Mouse (Mus musculus) forebrain, embryonic 12.5 days (tissue): ENCODE measurements around the gene Alb. TPM values are rescaled to one million over a fixed set of nuclear protein-coding genes. Genes with fewer than 3 reads are reported as not detected.

ENCODE experiments used
- ATAC-seq: fragments of 200-750 bp; cut with Nextera tagmentation; 2 replicates; pipeline ENCODE4 v1.8.0; 2017; ENCODE audit warnings: moderate TSS enrichment; ENCODE audit not compliant: low FRiP score
- H3K27ac ChIP-seq: fragments of 300-500 bp; sonication (generic); 2 replicates; pipeline ENCODE4 v1.5.1; 2016; ENCODE audit warnings: mild to moderate bottlenecking
- H3K27me3 ChIP-seq: fragments of 300-500 bp; sonication (generic); 2 replicates; pipeline ENCODE4 v1.6.1; 2016; ENCODE audit warnings: mild to moderate bottlenecking
- H3K36me3 ChIP-seq: fragments of 300-500 bp; sonication (generic); replicated peaks from 2 replicates; pipeline ENCODE4 v1.6.1; 2016; ENCODE audit warnings: mild to moderate bottlenecking
- H3K4me1 ChIP-seq: fragments of 300-500 bp; sonication (generic); 2 replicates; pipeline ENCODE4 v1.6.1; 2016
- H3K4me2 ChIP-seq: fragments of 300-500 bp; sonication (generic); 2 replicates; pipeline ENCODE4 v1.6.1; 2016; ENCODE audit warnings: mild to moderate bottlenecking, moderate library complexity
- H3K4me3 ChIP-seq: fragments of 300-500 bp; sonication (generic); replicated peaks from 2 replicates; pipeline ENCODE4 v1.5.1; 2016; ENCODE audit warnings: mild to moderate bottlenecking
- H3K9ac ChIP-seq: fragments of 300-500 bp; sonication (generic); 2 replicates; pipeline ENCODE4 v1.6.1; 2016; ENCODE audit warnings: mild to moderate bottlenecking
- H3K9me3 ChIP-seq: fragments of 300-500 bp; sonication (generic); 2 replicates; pipeline ENCODE4 v1.6.1; 2016
- WGBS: fragments of 180-500 bp; shearing (Covaris S2); methylation state at CpG from one replicate; pipeline ENCODE4 v1.1.7; 2016; 5-methylcytosine and 5-hydroxymethylcytosine counted together
- polyA plus RNA-seq: library from polyadenylated mRNA; unstranded; fragments of >200 nt; fragmentation: Nextera tagmentation; extraction: Ambion mirVana; gene quantifications from 2 replicates; pipeline ENCODE4 v1.2.1, GENCODE M21; 2016

Alb gene
- polyA plus RNA-seq = not detected in 2 replicates

DNA sequence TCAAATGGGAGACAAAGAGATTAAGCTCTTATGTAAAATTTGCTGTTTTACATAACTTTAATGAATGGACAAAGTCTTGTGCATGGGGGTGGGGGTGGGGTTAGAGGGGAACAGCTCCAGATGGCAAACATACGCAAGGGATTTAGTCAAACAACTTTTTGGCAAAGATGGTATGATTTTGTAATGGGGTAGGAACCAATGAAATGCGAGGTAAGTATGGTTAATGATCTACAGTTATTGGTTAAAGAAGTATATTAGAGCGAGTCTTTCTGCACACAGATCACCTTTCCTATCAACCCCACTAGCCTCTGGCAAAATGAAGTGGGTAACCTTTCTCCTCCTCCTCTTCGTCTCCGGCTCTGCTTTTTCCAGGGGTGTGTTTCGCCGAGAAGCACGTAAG lies at the start of gene Alb:
Gene Alb (plus strand): TSS at position 279 of the 400 bp plus-strand sequence.
- no peak within 1 kb of the TSS for H3K4me2 ChIP-seq
- no peaks in the 10 kb centered on the region for H3K27me3 ChIP-seq
- H3K9me3 ChIP-seq = no peaks in the 10 kb centered on the region
- H3K36me3 ChIP-seq = no peaks in the 10 kb centered on the region
- 88% methylated on average over 8 of the region's 8 CpGs for WGBS
- no peak within 1 kb of the TSS for H3K27ac ChIP-seq
- no peak within 1 kb of the TSS for H3K4me3 ChIP-seq
- H3K9ac ChIP-seq = no peak within 1 kb of the TSS
- no peak for ATAC-seq
- no peaks in the 10 kb centered on the region for H3K4me1 ChIP-seq

DNA sequence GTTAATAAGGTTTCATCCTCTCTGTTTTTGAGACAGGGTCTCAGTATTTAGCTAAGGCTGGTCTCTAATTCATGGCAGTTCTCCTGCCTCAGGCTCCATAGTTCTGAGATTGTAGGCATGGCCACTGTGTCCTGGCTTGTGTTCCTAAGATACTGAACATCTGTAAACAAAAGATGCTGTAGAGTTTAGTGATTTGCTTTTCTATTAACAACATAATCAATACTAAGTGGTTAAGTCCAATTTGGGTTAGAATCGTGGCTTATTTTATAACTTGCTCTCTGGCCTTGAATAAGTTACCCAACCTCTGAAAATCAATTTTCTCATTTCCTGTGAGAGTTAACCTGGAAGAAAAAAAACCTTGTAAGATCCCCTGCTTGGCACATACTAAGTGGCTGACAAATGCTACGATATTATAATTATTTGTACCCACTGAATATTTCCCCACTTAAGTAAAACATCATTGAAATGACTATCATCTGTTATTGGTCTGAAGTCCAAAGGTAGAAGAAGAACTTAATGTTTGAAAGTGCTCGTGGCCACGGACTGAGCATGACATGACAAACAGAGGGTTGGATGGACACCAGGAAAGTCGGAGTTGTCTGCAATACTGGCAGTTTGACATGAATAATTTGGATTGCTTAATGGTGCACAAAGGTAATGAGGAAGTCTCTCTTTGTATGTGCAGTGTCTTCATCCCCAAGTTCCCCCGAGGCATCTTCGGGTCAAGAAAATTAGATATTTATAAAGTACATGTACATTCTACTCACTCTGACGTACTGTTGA lies 46.4 kb upstream of the Alb start:
- Histone ChIP-seq H3K27ac (no peak overlapping the region), H3K4me2 (no peak overlapping the region), H3K9me3 (no peaks in the 10 kb centered on the region), H3K27me3 (no peaks in the 10 kb centered on the region), H3K4me1 (0 out of 2 replicates have a peak, but pooled peaks cover 4% of the 10 kb centered on the region), H3K36me3 (no peaks in the 10 kb centered on the region), H3K9ac (no peak overlapping the region), H3K4me3 (no peak overlapping the region)
- ATAC-seq = no peak
- 81% methylated on average over 8 of the region's 8 CpGs for WGBS

DNA sequence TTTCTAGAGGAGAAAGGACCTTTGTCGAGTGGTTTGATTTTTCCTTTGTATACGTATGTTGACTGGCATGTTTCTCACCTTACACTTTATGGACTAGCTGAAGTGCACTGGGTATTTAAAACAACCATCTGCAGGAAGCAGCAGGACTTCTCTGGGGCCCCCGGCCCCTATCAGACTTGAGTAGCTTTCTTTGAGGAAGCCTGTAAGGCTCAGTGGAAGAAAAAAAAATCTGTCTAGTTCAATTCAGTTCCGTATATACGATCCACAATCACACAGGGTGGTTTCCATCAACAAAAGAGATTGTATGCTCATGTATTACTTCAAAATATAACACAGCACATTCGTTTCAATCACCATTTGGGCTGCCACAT lies 45.8 kb upstream of the Alb start:
- Histone ChIP-seq H3K4me1 (0 out of 2 replicates have a peak, but pooled peaks cover 4% of the 10 kb centered on the region), H3K27ac (no peak overlapping the region), H3K4me2 (no peak overlapping the region), H3K36me3 (no peaks in the 10 kb centered on the region), H3K9me3 (no peaks in the 10 kb centered on the region), H3K4me3 (no peak overlapping the region), H3K27me3 (no peaks in the 10 kb centered on the region), H3K9ac (no peak overlapping the region)
- no peak for ATAC-seq
- WGBS = 56% methylated on average over 6 of the region's 6 CpGs

DNA sequence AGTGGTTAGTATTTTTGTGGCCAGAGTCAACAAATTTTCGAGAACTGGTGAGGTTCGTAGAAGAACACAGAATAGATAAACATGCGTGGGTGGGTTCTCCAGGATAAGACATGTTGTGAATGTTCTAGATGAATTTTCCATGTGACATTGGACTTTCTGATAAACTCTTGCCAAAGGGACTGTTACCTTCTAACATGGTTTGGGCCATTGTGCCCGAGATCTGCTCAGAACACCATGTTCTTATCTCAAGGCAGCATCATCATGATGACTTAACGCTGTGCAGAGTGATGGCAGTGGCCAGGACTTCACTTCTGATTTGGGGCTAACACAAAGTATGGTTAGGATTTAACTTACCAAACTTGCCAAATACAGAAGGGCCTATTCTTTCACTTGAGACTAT lies 36.1 kb upstream of the Alb start:
- no peaks in the 10 kb centered on the region for H3K27me3 ChIP-seq
- H3K9ac ChIP-seq = no peak overlapping the region
- 86% methylated on average over 5 of the region's 5 CpGs for WGBS
- H3K36me3 ChIP-seq = no peaks in the 10 kb centered on the region
- no peaks in the 10 kb centered on the region for H3K9me3 ChIP-seq
- H3K4me1 ChIP-seq = no peaks in the 10 kb centered on the region
- no peak overlapping the region for H3K4me2 ChIP-seq
- no peak overlapping the region for H3K27ac ChIP-seq
- ATAC-seq = no peak
- no peak overlapping the region for H3K4me3 ChIP-seq

DNA sequence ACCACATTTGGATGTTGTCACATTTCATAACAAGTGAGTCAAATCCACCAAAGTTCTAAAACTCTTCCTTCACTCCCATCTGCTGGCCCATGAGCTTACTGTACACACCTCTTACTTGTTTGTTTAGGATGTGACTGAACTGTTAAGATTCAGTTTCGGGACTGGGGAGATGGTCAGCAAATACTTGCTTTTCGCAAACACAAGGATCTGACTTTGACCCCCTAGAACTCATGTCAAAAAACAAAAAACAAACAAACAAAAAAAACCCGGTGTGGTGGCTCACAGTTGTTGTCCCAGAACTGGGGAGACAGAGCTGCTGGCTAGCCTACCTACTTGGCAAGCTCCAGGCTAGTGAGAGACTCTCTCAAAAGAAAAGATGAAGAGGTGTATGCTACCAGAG lies 35.5 kb upstream of the Alb start:
- Histone ChIP-seq H3K36me3 (no peaks in the 10 kb centered on the region), H3K9me3 (no peaks in the 10 kb centered on the region), H3K27ac (no peak overlapping the region), H3K4me2 (no peak overlapping the region), H3K4me1 (no peaks in the 10 kb centered on the region), H3K9ac (no peak overlapping the region), H3K27me3 (no peaks in the 10 kb centered on the region), H3K4me3 (no peak overlapping the region)
- ATAC-seq = no peak
- WGBS = 89% methylated on average over 3 of the region's 3 CpGs

DNA sequence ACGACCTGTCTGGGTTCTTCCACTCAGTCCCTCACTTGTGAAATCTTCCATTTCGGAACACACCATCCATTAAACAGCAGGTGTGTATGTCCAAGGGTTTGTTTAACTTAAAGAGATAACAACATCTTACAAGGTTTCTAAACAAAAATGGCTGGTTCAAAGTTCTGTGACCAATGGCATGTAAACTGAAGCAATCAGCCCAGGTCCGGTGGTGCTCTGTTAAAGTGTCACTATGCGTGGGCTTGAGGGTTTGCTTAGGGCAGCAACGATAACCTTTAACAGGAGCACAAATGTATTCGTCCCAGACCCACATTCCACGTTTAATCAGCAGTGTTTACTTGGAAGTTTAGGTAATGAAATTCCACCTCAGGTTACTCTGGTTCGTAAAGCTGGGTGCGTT lies 29.6 kb upstream of the Alb start:
- no peak overlapping the region for H3K4me2 ChIP-seq
- H3K36me3 ChIP-seq = no peaks in the 10 kb centered on the region
- H3K4me3 ChIP-seq = no peak overlapping the region
- no peak for ATAC-seq
- H3K4me1 ChIP-seq = no peaks in the 10 kb centered on the region
- H3K27ac ChIP-seq = no peak overlapping the region
- no peak overlapping the region for H3K9ac ChIP-seq
- 91% methylated on average over 9 of the region's 9 CpGs for WGBS
- no peaks in the 10 kb centered on the region for H3K27me3 ChIP-seq
- no peaks in the 10 kb centered on the region for H3K9me3 ChIP-seq

DNA sequence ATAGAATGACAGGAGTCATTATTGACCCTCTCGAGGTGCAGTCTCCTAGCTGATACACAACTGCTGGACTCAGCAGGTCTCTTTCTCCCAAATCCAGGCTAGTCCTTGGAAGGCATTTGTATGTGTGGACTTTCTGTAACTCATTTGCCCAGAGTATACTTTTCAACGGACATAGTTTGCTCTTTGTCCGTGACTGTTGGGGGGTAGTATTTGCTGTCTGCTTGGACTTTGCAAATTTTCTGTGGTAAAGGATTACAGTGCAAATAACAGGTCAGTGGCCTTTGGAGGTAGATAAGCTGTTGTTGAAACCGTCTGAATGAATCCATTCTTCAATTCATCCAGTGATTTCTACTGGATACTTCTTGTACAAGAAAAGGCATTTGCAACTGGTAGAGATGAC lies 21.5 kb upstream of the Alb start:
- H3K36me3 ChIP-seq = no peaks in the 10 kb centered on the region
- H3K4me3 ChIP-seq = no peak overlapping the region
- ATAC-seq = no peak
- H3K27ac ChIP-seq = no peak overlapping the region
- no peaks in the 10 kb centered on the region for H3K4me1 ChIP-seq
- no peak overlapping the region for H3K9ac ChIP-seq
- H3K4me2 ChIP-seq = no peak overlapping the region
- H3K27me3 ChIP-seq = no peaks in the 10 kb centered on the region
- WGBS = 83% methylated on average over 4 of the region's 4 CpGs
- H3K9me3 ChIP-seq = no peaks in the 10 kb centered on the region

DNA sequence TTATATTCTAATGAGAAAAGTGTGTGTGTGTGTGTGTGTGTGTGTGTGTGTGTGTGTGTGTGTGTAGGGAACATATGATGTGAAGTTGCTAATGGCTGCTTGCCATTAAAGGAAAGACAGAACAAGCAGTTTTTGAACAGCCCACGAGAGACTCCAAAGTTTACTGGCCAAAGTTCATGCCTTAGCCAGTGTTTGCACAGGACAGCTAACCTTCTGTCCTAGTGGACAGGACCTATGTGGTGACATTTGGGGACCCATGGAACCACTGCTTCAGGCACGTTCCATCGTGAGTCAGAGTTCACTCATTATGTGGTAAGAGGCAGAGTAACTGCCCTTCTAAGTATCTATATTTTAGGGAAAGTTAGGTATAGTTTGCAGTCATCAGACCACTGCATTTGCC lies 13.1 kb upstream of the Alb start:
- no peaks in the 10 kb centered on the region for H3K4me1 ChIP-seq
- 92% methylated on average over 3 of the region's 3 CpGs for WGBS
- no peak overlapping the region for H3K4me2 ChIP-seq
- no peaks in the 10 kb centered on the region for H3K36me3 ChIP-seq
- no peaks in the 10 kb centered on the region for H3K27me3 ChIP-seq
- no peaks in the 10 kb centered on the region for H3K9me3 ChIP-seq
- H3K9ac ChIP-seq = no peak overlapping the region
- no peak overlapping the region for H3K4me3 ChIP-seq
- H3K27ac ChIP-seq = no peak overlapping the region
- no peak for ATAC-seq

DNA sequence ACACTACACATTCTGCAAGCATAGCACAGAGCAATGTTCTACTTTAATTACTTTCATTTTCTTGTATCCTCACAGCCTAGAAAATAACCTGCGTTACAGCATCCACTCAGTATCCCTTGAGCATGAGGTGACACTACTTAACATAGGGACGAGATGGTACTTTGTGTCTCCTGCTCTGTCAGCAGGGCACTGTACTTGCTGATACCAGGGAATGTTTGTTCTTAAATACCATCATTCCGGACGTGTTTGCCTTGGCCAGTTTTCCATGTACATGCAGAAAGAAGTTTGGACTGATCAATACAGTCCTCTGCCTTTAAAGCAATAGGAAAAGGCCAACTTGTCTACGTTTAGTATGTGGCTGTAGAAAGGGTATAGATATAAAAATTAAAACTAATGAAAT lies 10.7 kb upstream of the Alb start:
- no peak for ATAC-seq
- H3K4me2 ChIP-seq = no peak overlapping the region
- H3K4me3 ChIP-seq = no peak overlapping the region
- H3K4me1 ChIP-seq = no peaks in the 10 kb centered on the region
- no peak overlapping the region for H3K27ac ChIP-seq
- 87% methylated on average over 5 of the region's 5 CpGs for WGBS
- H3K27me3 ChIP-seq = no peaks in the 10 kb centered on the region
- H3K36me3 ChIP-seq = no peaks in the 10 kb centered on the region
- H3K9me3 ChIP-seq = no peaks in the 10 kb centered on the region
- no peak overlapping the region for H3K9ac ChIP-seq

DNA sequence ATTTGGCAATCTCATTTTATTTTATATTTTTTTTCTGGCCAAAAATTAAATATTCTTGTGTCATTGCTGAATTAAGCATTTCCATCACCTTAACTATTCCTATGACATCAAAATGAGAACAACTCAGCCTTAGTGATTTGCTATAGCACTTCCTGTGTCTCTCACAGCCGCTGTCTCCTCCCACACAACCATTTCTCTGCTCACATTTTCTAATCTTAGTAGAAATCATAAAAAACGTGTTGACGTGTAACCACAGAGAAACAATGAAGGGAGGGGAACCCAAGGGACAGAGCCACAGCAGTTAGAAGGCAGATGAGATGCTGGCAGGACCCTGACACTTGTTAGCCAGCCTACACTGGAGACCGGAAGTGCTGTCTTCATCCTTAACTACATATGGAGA lies 8.0 kb upstream of the Alb start:
- ATAC-seq = no peak
- Histone ChIP-seq H3K27ac (no peak overlapping the region), H3K4me2 (no peak overlapping the region), H3K4me1 (no peaks in the 10 kb centered on the region), H3K9me3 (no peaks in the 10 kb centered on the region), H3K36me3 (no peaks in the 10 kb centered on the region), H3K9ac (no peak overlapping the region), H3K4me3 (no peak overlapping the region), H3K27me3 (no peaks in the 10 kb centered on the region)
- 84% methylated on average over 4 of the region's 4 CpGs for WGBS

DNA sequence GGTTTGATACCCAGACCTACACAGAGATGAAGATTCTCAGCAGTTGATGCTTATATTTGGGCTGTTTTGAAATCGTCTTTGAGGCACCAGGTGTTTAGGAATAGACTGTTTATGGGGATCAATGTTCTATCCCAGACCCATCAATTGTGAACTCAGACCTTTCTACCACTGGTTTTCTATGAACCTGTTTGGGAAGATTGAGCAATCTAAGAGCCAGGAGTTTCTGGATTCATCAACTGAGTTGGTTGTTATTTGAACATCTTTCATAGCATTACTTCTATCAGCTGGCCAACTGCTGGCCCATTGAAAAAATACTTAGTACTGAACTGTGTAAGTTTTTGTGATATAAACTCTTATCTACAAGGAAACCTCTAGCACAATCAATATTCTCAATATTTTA lies 3.5 kb upstream of the Alb start:
- no peak for ATAC-seq
- Histone ChIP-seq H3K4me3 (no peak overlapping the region), H3K27me3 (no peaks in the 10 kb centered on the region), H3K27ac (no peak overlapping the region), H3K4me2 (no peak overlapping the region), H3K4me1 (no peaks in the 10 kb centered on the region), H3K36me3 (no peaks in the 10 kb centered on the region), H3K9me3 (no peaks in the 10 kb centered on the region), H3K9ac (no peak overlapping the region)
- 81% methylated on average over 1 of the region's 1 CpGs for WGBS

DNA sequence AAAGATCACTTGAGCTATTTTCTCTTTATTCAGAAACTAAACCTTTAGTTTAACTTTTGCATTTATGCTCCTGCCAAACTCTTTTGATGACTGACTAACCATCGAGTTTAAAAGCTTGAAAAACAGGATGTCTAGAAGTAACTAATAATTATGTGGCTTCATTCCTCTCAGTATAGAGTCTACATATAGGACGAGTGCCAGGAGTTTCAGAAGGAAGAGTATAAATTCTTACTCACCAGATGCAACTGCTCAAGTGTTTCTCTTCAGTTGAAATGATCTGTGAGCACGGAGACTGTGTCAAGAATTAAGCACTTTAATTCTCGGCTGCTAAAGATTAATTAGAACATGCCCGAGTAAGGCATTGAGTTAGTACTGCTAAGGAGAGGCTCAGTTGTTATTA lies 2.0 kb upstream of the Alb start:
- H3K9me3 ChIP-seq = no peaks in the 10 kb centered on the region
- no peak for ATAC-seq
- H3K4me3 ChIP-seq = no peak overlapping the region
- H3K4me2 ChIP-seq = no peak overlapping the region
- WGBS = 81% methylated on average over 5 of the region's 5 CpGs
- no peaks in the 10 kb centered on the region for H3K4me1 ChIP-seq
- no peak overlapping the region for H3K9ac ChIP-seq
- no peak overlapping the region for H3K27ac ChIP-seq
- H3K27me3 ChIP-seq = no peaks in the 10 kb centered on the region
- H3K36me3 ChIP-seq = no peaks in the 10 kb centered on the region

DNA sequence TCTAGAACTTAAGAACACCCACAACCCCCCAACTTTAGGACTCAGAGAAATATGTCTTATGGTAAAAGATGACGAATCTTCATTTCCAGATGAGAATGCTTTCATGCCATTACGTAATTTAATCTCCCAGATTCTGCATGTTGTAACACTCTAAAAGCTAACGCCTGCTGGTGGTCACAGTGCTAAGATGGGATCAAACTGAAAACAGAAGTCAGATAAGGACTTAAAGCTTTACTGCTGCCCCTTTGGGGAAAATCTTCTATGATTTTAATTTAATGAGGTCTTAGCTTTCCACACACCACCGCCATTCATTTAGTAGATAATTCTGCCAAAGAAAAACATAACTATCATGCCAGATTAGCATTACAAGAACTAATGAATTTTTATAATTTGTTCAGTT lies 6.1 kb downstream of the Alb start:
- Histone ChIP-seq H3K27me3 (no peaks in the 10 kb centered on the region), H3K9ac (no peak overlapping the region), H3K4me3 (no peak overlapping the region), H3K4me1 (no peaks in the 10 kb centered on the region), H3K4me2 (no peak overlapping the region), H3K27ac (no peak overlapping the region), H3K36me3 (no peaks in the 10 kb centered on the region), H3K9me3 (no peaks in the 10 kb centered on the region)
- 75% methylated on average over 4 of the region's 4 CpGs for WGBS
- ATAC-seq = no peak
